Mouse (Mus musculus) cortical plate, adult 2 months (tissue): ENCODE measurements around the gene Ubqln5.

Experiments used
- CTCF ChIP-seq: fragments of 200-500 bp; IDR thresholded peaks from 2 replicates; pipeline ENCODE4 v1.5.1; 2011; ENCODE audit warnings: mild to moderate bottlenecking, control low read depth, low read length; ENCODE audit not compliant: insufficient read depth; ENCODE audit errors: extremely low read depth
- POLR2A ChIP-seq: fragments of 200-500 bp; IDR thresholded peaks from 2 replicates; pipeline ENCODE4 v1.6.1; 2011; ENCODE audit warnings: mild to moderate bottlenecking, low read length, control low read depth; ENCODE audit not compliant: insufficient read depth; ENCODE audit errors: extremely low read depth

DNA sequence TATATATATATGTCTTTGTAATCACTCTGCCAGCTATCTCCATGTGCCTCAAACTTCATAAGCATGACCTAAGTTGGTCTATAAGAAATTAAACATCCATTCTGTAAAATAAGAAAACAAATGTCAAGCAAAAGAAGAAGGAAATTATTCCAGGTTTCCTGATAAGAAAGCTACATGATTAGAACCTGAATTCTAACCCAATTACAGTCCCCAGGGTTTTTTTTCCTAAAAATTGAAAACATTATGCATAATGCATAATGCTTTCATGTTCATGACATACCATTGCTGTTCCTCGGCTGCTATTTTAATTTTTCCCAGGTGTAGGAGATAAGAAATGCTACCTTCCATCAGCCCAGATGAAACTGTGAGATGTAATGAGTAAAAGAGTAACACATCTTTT lies 44.3 kb downstream of the Ubqln5 start, which contains the start of gene Olfr645:
- TF ChIP-seq POLR2A (no peak), CTCF (no peak)
